Mouse (Mus musculus): Measurements from ENCODE around the gene Nol3. TPM values are rescaled to one million over a fixed set of nuclear protein-coding genes. Genes with fewer than 3 reads are reported as not detected.
"Not testable (repeated sequence)": the region's sequence is repeated elsewhere in the genome, so short reads cannot be mapped to it uniquely, and the experiment has no call there.

The Nol3 gene
- 2.7 and 4.0 TPM in 2 replicates for polyA plus RNA-seq (2016; fragmentation: Nextera tagmentation; extraction: Ambion mirVana)

GRCm38 (mm10) chr8:105275840-105276239 is at the start of gene Nol3:
TSS of gene Nol3 (plus strand) at chr8:105276140.
- H3K36me3 ChIP-seq: 0 out of 2 replicates have a peak, but pooled peaks cover 8% of the 10 kb centered on the region
- no peaks in the 10 kb centered on the region for H3K9me3 ChIP-seq (replicated peaks)
- H3K4me1 ChIP-seq: peaks cover 22% of the 10 kb centered on the region
- no peak for ATAC-seq (ENCODE audit: low FRiP score)
- H3K9ac ChIP-seq: peak within 1 kb of the TSS; percentile 57
- no peak within 1 kb of the TSS for H3K27ac ChIP-seq
- H3K4me3 ChIP-seq: peak within 1 kb of the TSS; percentile 44
- peak within 1 kb of the TSS; percentile 84 for H3K4me2 ChIP-seq (replicated peaks)
- peaks cover 99% of the 10 kb centered on the region for H3K27me3 ChIP-seq
- WGBS: 7% methylated on average over 10 of the region's 10 CpGs

- ATAC-seq (ENCODE audit: low FRiP score): no peak
- Histone ChIP-seq H3K9me3 (replicated peaks) (no peaks in the 10 kb centered on the region), H3K27ac (no peak overlapping the region), H3K4me2 (replicated peaks) (no peak overlapping the region), H3K4me3 (no peak overlapping the region), H3K27me3 (no peaks in the 10 kb centered on the region), H3K36me3 (peaks cover 16% of the 10 kb centered on the region), H3K9ac (no peak overlapping the region), H3K4me1 (no peaks in the 10 kb centered on the region)
- WGBS: 89% methylated on average over 12 of the region's 12 CpGs
Observed at GRCm38 (mm10) chr8:105231503-105232320, 44.2 kb upstream of the Nol3 start.

- H3K9me3 ChIP-seq (replicated peaks); H3K4me2 ChIP-seq (replicated peaks); H3K4me3 ChIP-seq; H3K9ac ChIP-seq; ATAC-seq (ENCODE audit: low FRiP score); H3K27me3 ChIP-seq; H3K4me1 ChIP-seq; H3K27ac ChIP-seq: not testable (repeated sequence)
- WGBS: 97% methylated on average over 4 of the region's 4 CpGs
- peaks cover 16% of the 10 kb centered on the region for H3K36me3 ChIP-seq
Observed at GRCm38 (mm10) chr8:105232321-105232693, 43.6 kb upstream of the Nol3 start.

- no peak overlapping the region for H3K4me3 ChIP-seq
- H3K9ac ChIP-seq: no peak overlapping the region
- no peaks in the 10 kb centered on the region for H3K27me3 ChIP-seq
- H3K9me3 ChIP-seq (replicated peaks): no peaks in the 10 kb centered on the region
- H3K27ac ChIP-seq: no peak overlapping the region
- no peaks in the 10 kb centered on the region for H3K4me1 ChIP-seq
- H3K36me3 ChIP-seq: peaks cover 16% of the 10 kb centered on the region
- no peak for ATAC-seq (ENCODE audit: low FRiP score)
- no peak overlapping the region for H3K4me2 ChIP-seq (replicated peaks)
- 78% methylated on average over 1 of the region's 1 CpGs for WGBS
Observed at GRCm38 (mm10) chr8:105233126-105233935, 42.6 kb upstream of the Nol3 start.

GRCm38 (mm10) chr8:105235206-105235605 is 40.7 kb upstream of the Nol3 start:
- Histone ChIP-seq H3K4me3 (no peak overlapping the region), H3K27ac (no peak overlapping the region), H3K9ac (no peak overlapping the region), H3K36me3 (peaks cover 26% of the 10 kb centered on the region), H3K4me1 (no peaks in the 10 kb centered on the region), H3K4me2 (replicated peaks) (no peak overlapping the region), H3K27me3 (no peaks in the 10 kb centered on the region), H3K9me3 (replicated peaks) (no peaks in the 10 kb centered on the region)
- ATAC-seq (ENCODE audit: low FRiP score): no peak
- WGBS: 91% methylated on average over 1 of the region's 1 CpGs

GRCm38 (mm10) chr8:105237442-105238142 is 38.3 kb upstream of the Nol3 start:
- Histone ChIP-seq H3K27me3 (no peaks in the 10 kb centered on the region), H3K36me3 (peaks cover 41% of the 10 kb centered on the region), H3K4me3 (no peak overlapping the region), H3K27ac (no peak overlapping the region), H3K4me1 (no peaks in the 10 kb centered on the region), H3K9ac (no peak overlapping the region), H3K9me3 (replicated peaks) (no peaks in the 10 kb centered on the region), H3K4me2 (replicated peaks) (no peak overlapping the region)
- WGBS: 92% methylated on average over 14 of the region's 14 CpGs
- no peak for ATAC-seq (ENCODE audit: low FRiP score)

- Histone ChIP-seq H3K9ac (no peak overlapping the region), H3K9me3 (replicated peaks) (no peaks in the 10 kb centered on the region), H3K4me1 (no peaks in the 10 kb centered on the region), H3K4me2 (replicated peaks) (no peak overlapping the region), H3K27me3 (no peaks in the 10 kb centered on the region), H3K4me3 (no peak overlapping the region), H3K36me3 (peaks cover 39% of the 10 kb centered on the region), H3K27ac (no peak overlapping the region)
- 97% methylated on average over 7 of the region's 7 CpGs for WGBS
- ATAC-seq (ENCODE audit: low FRiP score): no peak
Observed at GRCm38 (mm10) chr8:105241016-105241415, 34.9 kb upstream of the Nol3 start.

- Histone ChIP-seq H3K4me3 (no peak overlapping the region), H3K27ac (no peak overlapping the region), H3K9ac (no peak overlapping the region), H3K27me3 (peaks cover 24% of the 10 kb centered on the region), H3K4me2 (replicated peaks) (no peak overlapping the region), H3K36me3 (peaks cover 49% of the 10 kb centered on the region), H3K4me1 (peaks cover 16% of the 10 kb centered on the region), H3K9me3 (replicated peaks) (no peaks in the 10 kb centered on the region)
- no peak for ATAC-seq (ENCODE audit: low FRiP score)
- WGBS: 90% methylated on average over 6 of the region's 6 CpGs
Observed at GRCm38 (mm10) chr8:105251954-105252353, 24.0 kb upstream of the Nol3 start.

GRCm38 (mm10) chr8:105252680-105253537 is 23.0 kb upstream of the Nol3 start:
- Histone ChIP-seq H3K9ac (no peak overlapping the region), H3K36me3 (peaks cover 45% of the 10 kb centered on the region), H3K4me3 (no peak overlapping the region), H3K4me2 (replicated peaks) (no peak overlapping the region), H3K9me3 (replicated peaks) (no peaks in the 10 kb centered on the region), H3K4me1 (peaks cover 16% of the 10 kb centered on the region), H3K27ac (no peak overlapping the region), H3K27me3 (peaks cover 31% of the 10 kb centered on the region)
- ATAC-seq (ENCODE audit: low FRiP score): no peak
- WGBS: 89% methylated on average over 10 of the region's 10 CpGs

- Histone ChIP-seq H3K36me3 (peaks cover 36% of the 10 kb centered on the region), H3K9me3 (replicated peaks) (no peaks in the 10 kb centered on the region), H3K4me3 (peak overlapping the region; percentile 55), H3K4me2 (replicated peaks) (peak overlapping the region; percentile 96), H3K9ac (peak overlapping the region; percentile 69), H3K27me3 (peaks cover 39% of the 10 kb centered on the region), H3K27ac (no peak overlapping the region), H3K4me1 (peaks cover 17% of the 10 kb centered on the region)
- WGBS: 26% methylated on average over 20 of the region's 20 CpGs
- ATAC-seq (ENCODE audit: low FRiP score): peak; percentile 53
Observed at GRCm38 (mm10) chr8:105253766-105254151, 22.2 kb upstream of the Nol3 start.

GRCm38 (mm10) chr8:105254152-105254965 is 21.6 kb upstream of the Nol3 start:
- H3K27me3 ChIP-seq: peaks cover 45% of the 10 kb centered on the region
- H3K9me3 ChIP-seq (replicated peaks): no peaks in the 10 kb centered on the region
- under 1% methylated on average over 73 of the region's 74 CpGs for WGBS
- H3K4me2 ChIP-seq (replicated peaks): peak overlapping the region; percentile 96
- H3K36me3 ChIP-seq: peaks cover 30% of the 10 kb centered on the region
- peak overlapping the region; percentile 55 for H3K4me3 ChIP-seq
- peak overlapping the region; percentile 69 for H3K9ac ChIP-seq
- ATAC-seq (ENCODE audit: low FRiP score): peak; percentile 81
- peaks cover 23% of the 10 kb centered on the region for H3K4me1 ChIP-seq
- no peak overlapping the region for H3K27ac ChIP-seq
